Mouse (Mus musculus) liver, postnatal 0 days (tissue): Measurements from ENCODE around the gene Psma1.

Source experiments
- CTCF ChIP-seq: sonication (generic); IDR thresholded peaks from 2 replicates; pipeline ENCODE4 v1.5.1; 2016; ENCODE audit warnings: antibody characterized with exemption, low read depth
- EP300 ChIP-seq: IDR thresholded peaks from 2 replicates; pipeline ENCODE4 v1.6.1; 2016; ENCODE audit warnings: antibody characterized with exemption, low read depth, mild to moderate bottlenecking

- no peak for TF ChIP-seq CTCF
- no peak for TF ChIP-seq EP300
Measured at GRCm38 (mm10) chr7:114316361-114316871, 40.5 kb upstream of the Psma1 start.
